Mouse (Mus musculus): ENCODE measurements around the gene Slc9a8. TPM values are rescaled to one million over a fixed set of nuclear protein-coding genes. Genes with fewer than 3 reads are reported as not detected.

Gene Slc9a8
- polyA plus RNA-seq, 1 experiment, result 34.8 TPM

DNA sequence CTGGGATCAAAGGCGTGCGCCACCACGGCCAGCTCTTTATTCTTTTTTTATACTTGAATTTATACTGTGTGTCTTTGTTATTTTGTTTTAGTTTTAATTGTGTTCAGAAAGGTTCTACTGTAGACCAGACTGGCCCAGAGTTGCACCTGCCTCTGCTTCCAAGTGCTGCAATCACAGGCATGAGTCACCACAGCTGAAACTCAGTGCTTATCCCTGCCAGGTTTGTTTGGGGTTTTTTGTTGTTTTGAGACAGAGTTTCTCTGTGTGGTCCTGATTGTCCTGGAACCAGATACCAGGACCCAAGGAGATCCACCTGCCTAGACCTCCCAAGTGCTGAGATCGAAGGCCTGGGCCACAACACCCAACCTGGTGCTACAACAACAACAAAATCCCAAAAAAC lies 87.1 kb downstream of the Slc9a8 start:
- WGBS, result 93% methylated on average over 4 of the region's 4 CpGs
- TF ChIP-seq CTCF (IDR thresholded peaks at IDR 0.05; ENCODE audit: extremely low read depth, insufficient read length, insufficient replicate concordance, low read depth, low read length) (no peak), POLR2A (IDR thresholded peaks at IDR 0.05; ENCODE audit: low read depth, low read length) (no peak)
- H3K27me3 ChIP-seq (ENCODE audit: control insufficient read depth, insufficient read depth, low read length), result no peaks in the 10 kb centered on the region
- H3K36me3 ChIP-seq (ENCODE audit: control insufficient read depth, insufficient read depth, low read length), result peaks cover 66% of the 10 kb centered on the region
- no peak overlapping the region for H3K4me3 ChIP-seq (ENCODE audit: low read depth, low read length)
- H3K27ac ChIP-seq (ENCODE audit: insufficient read depth, low read depth, low read length), result no peak overlapping the region
- H3K4me1 ChIP-seq (ENCODE audit: control insufficient read depth, insufficient read depth, insufficient read length, low read length), result peaks cover 6% of the 10 kb centered on the region; the same call in 1 of the 2 replicates

GRCm38 (mm10) chr2:167510485-167510884 lies 89.0 kb downstream of the Slc9a8 start:
- TF ChIP-seq POLR2A (IDR thresholded peaks at IDR 0.05; ENCODE audit: low read depth, low read length), result no peak
- Histone ChIP-seq H3K4me1 (ENCODE audit: control insufficient read depth, insufficient read depth, insufficient read length, low read length) (peaks cover 3% of the 10 kb centered on the region; the same call in 1 of the 2 replicates), H3K36me3 (ENCODE audit: control insufficient read depth, insufficient read depth, low read length) (peaks cover 79% of the 10 kb centered on the region), H3K27ac (ENCODE audit: insufficient read depth, low read depth, low read length) (no peak overlapping the region), H3K4me3 (ENCODE audit: low read depth, low read length) (no peak overlapping the region), H3K27me3 (ENCODE audit: control insufficient read depth, insufficient read depth, low read length) (no peaks in the 10 kb centered on the region)
- WGBS, result 73% methylated on average over 3 of the region's 3 CpGs

DNA sequence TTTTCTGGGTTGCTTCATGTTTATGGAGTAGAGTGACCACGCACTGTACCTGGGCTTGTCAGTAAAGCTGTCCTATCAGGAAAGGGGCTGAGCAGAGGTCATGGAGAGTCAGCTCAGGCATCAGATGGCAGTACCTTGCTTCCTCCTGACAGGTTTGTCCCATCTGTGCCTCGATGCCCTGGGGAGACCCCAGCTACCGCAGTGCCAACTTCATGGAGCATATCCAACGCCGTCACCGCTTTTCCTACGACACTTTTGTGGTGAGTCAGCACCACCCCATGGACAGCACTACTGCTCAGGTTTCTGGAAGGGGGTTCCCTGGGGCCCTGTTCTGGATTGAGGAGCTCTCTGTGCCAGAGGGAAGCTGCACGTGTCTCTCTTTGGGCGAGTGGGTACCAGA lies 90.9 kb downstream of the Slc9a8 start:
- Histone ChIP-seq H3K4me3 (ENCODE audit: low read depth, low read length) (no peak overlapping the region), H3K36me3 (ENCODE audit: control insufficient read depth, insufficient read depth, low read length) (peaks cover 86% of the 10 kb centered on the region), H3K4me1 (ENCODE audit: control insufficient read depth, insufficient read depth, insufficient read length, low read length) (no peaks in the 10 kb centered on the region; the same call in 1 of the 2 replicates), H3K27me3 (ENCODE audit: control insufficient read depth, insufficient read depth, low read length) (no peaks in the 10 kb centered on the region), H3K27ac (ENCODE audit: insufficient read depth, low read depth, low read length) (no peak overlapping the region)
- 0 out of 2 replicates have a peak, but pooled peaks have one; percentile 11 for TF ChIP-seq POLR2A (IDR thresholded peaks at IDR 0.05; ENCODE audit: low read depth, low read length)
- no peak for TF ChIP-seq CTCF (IDR thresholded peaks at IDR 0.05; ENCODE audit: extremely low read depth, insufficient read length, insufficient replicate concordance, low read depth, low read length)
- 91% methylated on average over 9 of the region's 9 CpGs for WGBS

DNA sequence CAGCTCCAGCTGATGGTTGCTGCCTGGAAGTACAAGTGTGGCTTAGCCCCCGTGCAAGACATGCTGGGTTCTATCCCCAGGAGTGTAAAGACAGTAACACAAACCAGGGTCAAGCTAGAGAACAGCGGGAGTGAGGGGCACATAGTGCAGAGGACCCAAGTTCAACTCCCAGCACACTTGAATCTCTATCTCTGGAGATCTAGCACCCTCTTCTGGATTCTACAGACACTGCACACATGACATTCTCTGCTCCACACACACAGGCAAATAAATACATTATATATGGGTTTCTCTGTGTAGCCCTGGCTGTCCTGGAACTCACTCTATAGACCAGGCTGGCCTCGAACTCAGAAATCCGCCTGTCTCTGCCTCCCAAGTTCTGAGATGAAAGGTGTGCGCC lies 91.5 kb downstream of the Slc9a8 start:
- 91% methylated on average over 5 of the region's 5 CpGs for WGBS
- no peaks in the 10 kb centered on the region; the same call in 1 of the 2 replicates for H3K4me1 ChIP-seq (ENCODE audit: control insufficient read depth, insufficient read depth, insufficient read length, low read length)
- H3K27ac ChIP-seq (ENCODE audit: insufficient read depth, low read depth, low read length), result no peak overlapping the region
- TF ChIP-seq CTCF (IDR thresholded peaks at IDR 0.05; ENCODE audit: extremely low read depth, insufficient read length, insufficient replicate concordance, low read depth, low read length), result peak; percentile 15; the same call in 1 of the 2 replicates
- TF ChIP-seq POLR2A (IDR thresholded peaks at IDR 0.05; ENCODE audit: low read depth, low read length), result no peak
- peaks cover 89% of the 10 kb centered on the region for H3K36me3 ChIP-seq (ENCODE audit: control insufficient read depth, insufficient read depth, low read length)
- no peaks in the 10 kb centered on the region for H3K27me3 ChIP-seq (ENCODE audit: control insufficient read depth, insufficient read depth, low read length)
- H3K4me3 ChIP-seq (ENCODE audit: low read depth, low read length), result no peak overlapping the region

GRCm38 (mm10) chr2:167514641-167515040 lies 93.1 kb downstream of the Slc9a8 start:
- 91% methylated on average over 4 of the region's 4 CpGs for WGBS
- no peak overlapping the region for H3K4me3 ChIP-seq (ENCODE audit: low read depth, low read length)
- H3K27ac ChIP-seq (ENCODE audit: insufficient read depth, low read depth, low read length), result no peak overlapping the region
- no peaks in the 10 kb centered on the region for H3K27me3 ChIP-seq (ENCODE audit: control insufficient read depth, insufficient read depth, low read length)
- peaks cover 83% of the 10 kb centered on the region for H3K36me3 ChIP-seq (ENCODE audit: control insufficient read depth, insufficient read depth, low read length)
- H3K4me1 ChIP-seq (ENCODE audit: control insufficient read depth, insufficient read depth, insufficient read length, low read length), result no peaks in the 10 kb centered on the region; the same call in 1 of the 2 replicates
- no peak for TF ChIP-seq CTCF (IDR thresholded peaks at IDR 0.05; ENCODE audit: extremely low read depth, insufficient read length, insufficient replicate concordance, low read depth, low read length)
- TF ChIP-seq POLR2A (IDR thresholded peaks at IDR 0.05; ENCODE audit: low read depth, low read length), result no peak

- Histone ChIP-seq H3K4me1 (ENCODE audit: control insufficient read depth, insufficient read depth, insufficient read length, low read length) (no peaks in the 10 kb centered on the region), H3K27me3 (ENCODE audit: control insufficient read depth, insufficient read depth, low read length) (no peaks in the 10 kb centered on the region), H3K4me3 (ENCODE audit: low read depth, low read length) (no peak overlapping the region), H3K36me3 (ENCODE audit: control insufficient read depth, insufficient read depth, low read length) (peaks cover 78% of the 10 kb centered on the region), H3K27ac (ENCODE audit: insufficient read depth, low read depth, low read length) (no peak overlapping the region)
- WGBS, result 82% methylated on average over 5 of the region's 5 CpGs
- no peak for TF ChIP-seq POLR2A (IDR thresholded peaks at IDR 0.05; ENCODE audit: low read depth, low read length)
- TF ChIP-seq CTCF (IDR thresholded peaks at IDR 0.05; ENCODE audit: extremely low read depth, insufficient read length, insufficient replicate concordance, low read depth, low read length), result no peak
Observed at GRCm38 (mm10) chr2:167515688-167516087, 94.2 kb downstream of the Slc9a8 start.

GRCm38 (mm10) chr2:167519606-167520252 lies 98.2 kb downstream of the Slc9a8 start:
- no peak overlapping the region for H3K27ac ChIP-seq (ENCODE audit: insufficient read depth, low read depth, low read length)
- no peaks in the 10 kb centered on the region for H3K27me3 ChIP-seq (ENCODE audit: control insufficient read depth, insufficient read depth, low read length)
- peaks cover 41% of the 10 kb centered on the region for H3K36me3 ChIP-seq (ENCODE audit: control insufficient read depth, insufficient read depth, low read length)
- H3K4me3 ChIP-seq (ENCODE audit: low read depth, low read length), result no peak overlapping the region
- TF ChIP-seq POLR2A (IDR thresholded peaks at IDR 0.05; ENCODE audit: low read depth, low read length) (no peak), CTCF (IDR thresholded peaks at IDR 0.05; ENCODE audit: extremely low read depth, insufficient read length, insufficient replicate concordance, low read depth, low read length) (peak; percentile 11; the same call in 1 of the 2 replicates)
- H3K4me1 ChIP-seq (ENCODE audit: control insufficient read depth, insufficient read depth, insufficient read length, low read length), result no peaks in the 10 kb centered on the region
- WGBS, result 80% methylated on average over 5 of the region's 5 CpGs

Other genes with a start within 250 kb of the Slc9a8 start
- 2.2 and 2.7 TPM in 2 replicates for gene Kcnb1, start 231.6 kb upstream of the Slc9a8 start, polyA plus RNA-seq (2012; rRNA removed)
- gene Ptgis, start 181.1 kb upstream of the Slc9a8 start, polyA plus RNA-seq (2012; rRNA removed), result 3.2 and 5.2 TPM in 2 replicates
- gene B4galt5, start 72.5 kb upstream of the Slc9a8 start, polyA plus RNA-seq (2012; rRNA removed), result 24.8 and 84.7 TPM in 2 replicates
- gene Rnf114, start 70.9 kb downstream of the Slc9a8 start, polyA plus RNA-seq (2012; rRNA removed), result 50.5 and 116 TPM in 2 replicates
- 25.4 and 54.9 TPM in 2 replicates for gene Spata2, start 71.2 kb downstream of the Slc9a8 start, polyA plus RNA-seq (2012; rRNA removed)
- 12.1 and 13.2 TPM in 2 replicates for gene Snai1, start 116.5 kb downstream of the Slc9a8 start, polyA plus RNA-seq (2012; rRNA removed)
- 58.0 and 89.8 TPM in 2 replicates for gene Ube2v1, start 210.4 kb downstream of the Slc9a8 start, polyA plus RNA-seq (2012; rRNA removed)
- 0.10 TPM in 1 of 2 replicates, not detected in the other for gene Gm20431, start 239.8 kb downstream of the Slc9a8 start, polyA plus RNA-seq (2012; rRNA removed)

Data from small intestine, adult 2 months (tissue).